Mouse (Mus musculus) spleen, adult 12 weeks (tissue): Measurements from ENCODE around the gene Agt.

Experiments used
- DNase-seq: peaks from one replicate; pipeline ENCODE4 v3.0.0; 2022; ENCODE audit warnings: low spot score

Agt gene

GRCm38 (mm10) chr8:124555113-124555750 lies 14.3 kb downstream of the Agt start:
- no peak for DNase-seq

DNA sequence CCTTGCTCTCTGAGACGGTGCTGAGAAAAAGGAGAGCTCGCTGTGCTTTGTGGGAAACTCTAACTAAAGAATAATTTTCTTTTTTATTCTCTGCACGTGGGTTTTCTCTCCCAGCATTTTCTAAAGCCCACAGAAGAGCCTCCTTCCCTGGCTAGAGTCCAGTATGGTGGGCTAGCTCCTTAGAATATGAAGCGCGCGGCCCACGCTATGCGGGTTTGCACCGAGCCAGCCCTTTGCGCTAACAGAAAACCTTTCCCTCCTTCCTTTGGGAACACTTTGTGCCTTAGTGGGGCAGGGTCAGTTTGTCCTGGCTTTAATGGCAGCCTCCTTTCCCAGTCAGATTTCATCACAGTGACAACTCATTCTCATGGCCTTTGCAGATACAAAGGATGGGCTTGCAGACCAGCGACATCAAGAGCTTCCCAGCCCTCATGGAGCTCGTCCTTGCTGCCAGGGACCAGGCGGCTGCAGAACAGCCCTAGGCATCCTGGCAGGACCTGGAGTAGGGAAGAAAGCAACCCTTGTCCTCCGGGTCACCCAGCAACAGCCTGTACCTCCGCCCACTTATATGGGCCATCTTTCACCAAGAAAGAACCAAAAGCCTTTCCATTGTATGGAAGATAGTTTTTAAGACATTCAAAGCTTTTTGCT lies 18.4 kb downstream of the Agt start:
- DNase-seq, result no peak

DNA sequence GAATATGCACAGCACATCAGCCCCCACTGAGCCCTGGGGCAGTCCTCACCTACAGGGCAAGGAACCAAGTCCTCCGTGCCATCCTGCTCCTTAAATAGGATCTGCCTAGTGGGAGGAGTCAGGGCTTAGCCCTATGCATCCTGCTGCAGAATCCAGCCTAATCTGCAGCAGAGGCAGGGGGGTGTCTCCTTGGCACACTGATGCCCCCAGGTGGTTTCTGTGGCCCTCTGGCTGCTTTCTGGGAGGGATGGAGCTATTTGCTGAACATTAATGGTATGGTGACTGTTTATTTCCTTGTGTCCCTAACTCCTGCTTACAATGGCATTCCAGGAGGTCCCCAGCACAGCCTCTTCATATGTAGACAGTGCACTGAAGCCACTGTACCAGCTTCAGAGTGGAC lies 21.3 kb downstream of the Agt start:
- no peak for DNase-seq

GRCm38 (mm10) chr8:124547269-124547668 lies 22.2 kb downstream of the Agt start:
- DNase-seq, result no peak

DNA sequence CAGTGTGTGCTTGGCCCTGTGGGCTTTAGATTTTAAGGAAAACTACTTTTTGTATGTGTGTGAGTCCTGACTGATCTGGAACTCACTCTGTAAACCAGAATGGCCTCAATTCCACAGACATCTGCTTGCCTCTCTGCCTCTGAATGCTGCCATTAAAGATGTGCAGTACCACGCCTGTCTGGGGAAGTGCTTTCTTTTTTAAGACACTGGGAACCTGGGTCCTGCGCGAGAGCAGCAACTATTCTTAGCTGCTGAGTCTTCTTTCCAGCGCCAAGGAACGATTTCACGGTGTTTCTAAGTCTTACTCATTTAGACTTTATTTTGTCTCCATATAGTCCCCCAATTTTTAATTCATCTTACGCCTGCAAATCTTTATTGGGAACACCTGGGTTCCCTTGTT lies 22.7 kb downstream of the Agt start:
- DNase-seq, result no peak

GRCm38 (mm10) chr8:124546371-124546770 lies 23.1 kb downstream of the Agt start:
- DNase-seq, result no peak

DNA sequence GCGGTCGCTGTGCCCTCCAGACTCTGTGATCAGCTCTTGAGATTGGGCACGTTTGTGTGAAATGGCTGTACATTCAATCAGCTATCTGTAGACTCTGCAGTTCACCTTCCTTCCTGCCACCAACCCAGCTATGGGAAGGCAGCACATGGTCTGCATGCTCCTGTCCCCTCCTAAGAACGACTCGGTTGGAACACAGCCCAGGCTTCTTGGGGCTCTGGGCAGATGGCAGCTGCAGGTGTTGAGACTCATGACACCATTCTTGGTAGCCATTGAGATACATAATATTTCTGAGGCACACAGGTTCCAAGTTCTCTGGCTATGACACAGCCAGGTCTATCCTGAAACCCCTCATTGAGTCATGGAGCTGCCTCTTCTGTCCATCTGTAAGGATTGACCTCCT lies 26.2 kb downstream of the Agt start:
- DNase-seq, result no peak

- no peak for DNase-seq
Measured at GRCm38 (mm10) chr8:124542001-124542400, 27.5 kb downstream of the Agt start.

GRCm38 (mm10) chr8:124540906-124541305 lies 28.6 kb downstream of the Agt start:
- DNase-seq, result no peak

DNA sequence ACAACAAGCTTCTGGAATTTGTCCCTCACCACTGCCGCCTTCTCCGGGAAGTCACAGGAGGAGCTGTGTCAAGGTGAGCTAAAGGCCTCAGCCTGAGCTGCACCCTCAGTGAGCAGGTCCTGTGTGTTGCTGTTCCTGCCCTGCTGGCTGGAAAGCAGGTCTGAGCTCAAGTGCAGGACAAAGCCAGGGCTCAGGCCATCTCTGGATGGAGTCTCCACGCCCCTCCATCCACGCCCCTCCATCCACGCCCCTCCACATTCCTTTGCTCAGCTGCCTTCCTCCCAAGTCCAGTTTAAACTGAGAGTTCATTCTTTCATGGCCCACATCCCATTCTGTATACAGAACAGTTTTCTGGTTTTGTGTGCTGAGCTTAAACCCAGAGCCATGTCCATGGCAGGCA lies 34.1 kb downstream of the Agt start:
- no peak for DNase-seq

DNA sequence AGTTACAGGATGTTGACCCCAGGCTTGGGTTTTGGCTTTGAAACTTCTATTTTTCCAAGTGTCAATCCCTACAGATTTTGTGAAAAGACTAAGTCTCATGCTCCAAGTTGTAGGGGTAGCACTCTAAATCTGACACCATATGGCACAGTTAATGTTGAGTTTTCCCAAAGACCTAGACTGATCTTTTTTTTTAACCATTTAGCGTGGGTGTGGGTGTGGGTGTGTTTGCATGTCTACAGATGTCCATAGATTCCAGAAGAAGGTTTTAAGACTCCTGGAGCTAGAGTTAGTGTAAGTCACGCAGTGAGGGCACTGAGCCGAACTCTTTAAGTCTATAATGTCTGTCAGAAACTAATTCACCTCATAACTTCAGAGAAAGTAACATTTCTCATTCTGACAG lies 36.9 kb downstream of the Agt start:
- no peak for DNase-seq

DNA sequence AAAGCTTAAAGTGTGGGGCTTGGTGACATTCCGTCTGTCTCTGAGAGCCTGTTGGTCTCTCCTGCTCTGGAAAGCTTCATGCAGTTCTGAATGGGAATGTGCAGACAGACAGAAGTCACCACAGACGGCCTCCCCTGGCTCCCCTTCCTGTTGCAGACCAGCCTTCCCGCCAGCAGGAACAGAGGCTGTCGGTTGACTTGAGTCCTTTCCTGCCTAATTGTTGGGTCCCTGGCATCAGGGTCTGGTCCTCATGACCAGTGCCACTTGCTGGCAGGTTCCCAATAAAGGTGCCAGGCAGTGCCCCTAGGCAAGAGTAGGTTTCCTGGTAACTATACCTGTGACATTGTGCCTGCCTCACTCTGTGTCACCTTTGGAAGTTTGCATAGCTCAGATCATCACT lies 38.5 kb downstream of the Agt start:
- no peak for DNase-seq

DNA sequence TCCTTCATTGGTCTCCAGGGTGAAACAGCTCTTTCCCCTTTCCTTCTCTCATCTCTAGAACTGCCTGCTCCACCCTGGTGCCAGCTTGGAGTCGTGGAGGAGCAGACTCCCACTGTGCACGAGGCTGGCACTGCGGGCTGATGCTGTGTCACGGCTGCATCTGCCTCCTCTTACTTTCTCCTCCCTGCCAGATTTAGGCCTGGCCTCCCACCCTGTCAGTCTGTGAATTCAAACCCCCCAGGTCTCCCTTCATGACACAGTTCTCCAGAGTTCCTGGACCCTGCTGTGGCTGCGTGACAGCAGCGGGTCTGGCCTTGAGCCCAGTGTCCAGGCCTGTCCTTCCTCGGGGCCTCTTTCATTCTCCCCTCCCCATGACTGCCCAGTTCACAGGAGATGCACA lies 39.0 kb downstream of the Agt start:
- no peak for DNase-seq

- DNase-seq, result no peak
Measured at GRCm38 (mm10) chr8:124530076-124530475, 39.4 kb downstream of the Agt start.

DNA sequence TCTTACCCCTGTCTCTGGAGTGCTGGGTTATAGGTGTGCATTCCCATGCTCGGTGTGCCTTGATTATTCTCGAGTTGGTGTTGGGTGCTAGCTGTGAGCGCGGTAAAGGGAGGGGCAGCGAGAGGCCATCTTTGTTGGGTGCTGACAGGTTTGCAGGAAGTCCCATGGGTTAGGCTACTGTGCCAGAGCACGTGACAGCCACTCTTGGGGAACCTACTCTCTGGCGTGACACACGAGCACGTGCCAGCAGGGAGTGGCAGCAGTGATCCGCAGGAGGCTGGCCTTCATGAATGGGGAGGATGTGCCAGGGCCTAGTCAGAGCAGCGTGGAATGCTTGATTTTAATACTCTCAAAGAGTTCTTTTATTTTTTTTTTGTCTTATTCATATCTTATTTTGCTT lies 43.2 kb downstream of the Agt start:
- no peak for DNase-seq

DNA sequence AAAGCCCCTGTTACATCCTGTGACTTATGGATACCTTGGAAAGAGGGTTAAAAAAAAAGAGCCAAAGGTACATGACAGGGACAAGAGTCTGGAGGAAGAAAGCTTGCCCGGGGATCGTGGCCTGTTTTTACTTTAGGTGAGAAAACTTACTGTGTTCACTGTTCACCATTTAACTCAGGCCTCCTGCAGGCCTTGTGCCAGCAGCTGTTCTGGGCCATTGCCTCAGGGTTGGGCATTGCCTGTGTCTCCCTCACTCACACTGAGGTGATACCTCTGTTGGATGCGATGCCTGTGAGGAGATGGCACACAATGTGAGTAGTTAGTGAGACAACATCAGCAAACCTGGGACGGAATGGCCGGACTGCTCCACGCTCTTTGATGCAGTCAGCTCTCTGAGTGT lies 47.6 kb downstream of the Agt start:
- DNase-seq, result no peak

DNA sequence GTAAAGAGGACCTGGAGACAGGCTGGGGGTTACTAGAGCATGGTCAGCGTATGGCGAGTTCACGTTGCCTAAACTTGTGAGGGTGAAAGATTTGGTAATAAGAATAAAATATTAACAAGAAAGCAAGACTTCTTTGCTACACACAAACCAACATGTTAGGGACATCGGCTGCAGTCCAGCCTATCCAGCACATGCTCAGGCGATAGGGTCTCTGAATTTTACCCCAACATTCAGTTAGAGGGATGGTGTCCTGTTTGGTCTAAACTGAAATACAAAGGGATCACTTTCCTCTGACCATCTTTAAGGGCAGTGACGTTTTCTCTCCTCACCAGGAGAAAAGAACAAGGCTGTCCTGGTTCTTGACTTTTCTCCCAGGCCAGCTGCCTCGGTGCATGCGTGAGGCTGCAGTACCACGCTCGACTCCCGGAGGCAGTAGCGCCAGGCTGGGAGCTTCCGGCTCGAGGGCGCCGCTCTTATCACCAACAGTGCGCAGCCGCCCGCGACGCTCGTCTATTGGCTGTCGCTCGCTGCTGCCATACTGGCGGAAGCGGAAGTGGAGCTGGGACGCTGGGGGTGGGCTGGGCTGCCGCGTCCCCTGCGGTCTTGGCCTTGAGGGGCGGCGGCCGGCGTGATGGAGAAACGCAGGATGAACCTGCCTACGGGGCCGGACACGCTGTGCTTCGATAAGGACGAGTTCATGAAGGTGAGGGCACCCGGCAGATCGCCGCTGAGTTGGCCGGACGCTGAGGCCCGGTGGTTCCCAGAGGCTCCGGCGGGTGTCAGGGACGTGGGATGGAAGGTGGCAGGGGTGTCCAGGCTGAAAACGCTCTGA lies 49.0 kb downstream of the Agt start, which contains the start of gene Cog2:
Gene Cog2 (plus strand): TSS at position 519 of the 832 bp plus-strand sequence.
- DNase-seq, result peak; percentile 80

DNA sequence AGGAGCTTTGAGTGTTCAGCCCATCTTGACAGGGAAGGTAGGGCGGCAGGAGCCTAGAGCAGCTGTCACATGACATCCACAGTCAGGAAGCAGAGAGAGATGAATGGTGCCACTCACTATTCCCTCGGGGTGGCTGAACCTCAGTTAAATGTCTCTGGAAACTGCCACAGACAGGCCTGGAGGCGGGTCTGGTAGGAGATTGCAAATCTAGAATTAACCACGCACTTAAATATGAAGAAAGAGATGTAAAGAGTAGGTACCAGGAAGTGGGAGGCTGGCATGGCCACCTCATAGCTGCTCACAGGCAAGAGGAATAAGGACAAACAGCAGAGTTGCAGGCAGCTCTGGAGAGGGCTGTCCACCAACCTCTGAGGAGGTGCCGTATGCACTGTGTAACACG lies 52.4 kb downstream of the Agt start:
- DNase-seq, result no peak

- no peak for DNase-seq
Measured at GRCm38 (mm10) chr8:124516525-124516924, 53.0 kb downstream of the Agt start.

- DNase-seq, result no peak
Measured at GRCm38 (mm10) chr8:124516039-124516438, 53.5 kb downstream of the Agt start.

GRCm38 (mm10) chr8:124509156-124509555 lies 60.4 kb downstream of the Agt start:
- no peak for DNase-seq

DNA sequence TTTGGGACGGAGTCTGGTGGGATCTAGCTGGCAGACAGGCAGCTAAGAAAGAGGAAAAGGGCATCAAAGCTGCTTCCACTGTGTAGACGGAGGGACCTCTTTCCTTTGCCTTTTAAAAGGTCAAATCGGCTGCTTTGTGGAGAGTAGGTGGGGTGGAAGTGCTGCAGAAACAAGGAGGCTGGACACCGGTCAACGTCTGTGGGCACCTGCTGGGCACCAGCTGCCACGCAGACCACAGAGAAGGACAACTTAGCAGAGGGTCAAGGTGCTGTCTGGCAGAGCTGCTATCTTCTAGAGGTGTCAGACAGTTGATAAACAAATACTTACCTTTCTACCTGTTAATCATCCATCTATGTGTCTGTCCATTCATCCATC lies 61.2 kb downstream of the Agt start:
- no peak for DNase-seq
